Comparison of ENCODE assay signal across 9 mouse cellular contexts in the genomic region with DNA sequence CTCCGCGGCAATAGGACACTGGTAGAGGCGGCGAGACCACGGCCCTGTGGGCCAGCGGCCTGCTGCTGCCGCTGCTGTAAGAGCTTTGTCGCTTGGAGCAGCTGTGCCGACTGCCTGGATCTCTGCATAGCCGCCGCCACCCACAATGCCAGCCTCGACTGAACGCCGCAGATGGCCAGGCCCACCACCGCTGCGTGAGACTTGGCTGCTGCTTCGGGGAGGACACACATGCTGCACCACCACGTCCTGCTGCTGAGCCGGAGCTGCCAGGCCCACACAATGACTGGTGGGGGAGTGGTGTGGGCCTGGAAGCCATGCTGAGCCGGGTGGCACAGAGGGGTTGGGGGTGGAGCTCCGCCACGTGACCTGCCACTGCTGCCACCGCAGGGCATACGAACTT. TPM values are rescaled to one million over a fixed set of nuclear protein-coding genes. Genes with fewer than 3 reads are reported as not detected.
DNase-seq lines count a peak whose midpoint lies in the region; ATAC-seq and TF ChIP-seq lines count a peak whose summit lies in the region.
"Had no signal": no experiment of that assay in that cellular context is flagged by ENCODE, and none has a peak within 500 bp of the region (broad histone marks: within the 10 kb centered on the region; RNA-seq: fewer than 3 reads in every experiment).

No protein-coding gene starts in this region.

- H3K4me3 ChIP-seq in heart, embryonic 10.5 days, result 0 out of 2 replicates have a peak overlapping the region, but pooled peaks have one; percentile 3
- H3K4me3 ChIP-seq in hindbrain, embryonic 15.5 days, result 0 out of 2 replicates have a peak overlapping the region, but pooled peaks have one; percentile 1
- no peak overlapping the region for H3K4me3 ChIP-seq in midbrain, postnatal 0 days (ENCODE audit: low read depth, low read length)
- no peak overlapping the region for H3K4me3 ChIP-seq in kidney, embryonic 15.5 days (replicated peaks)

- no peaks in the 10 kb centered on the region for H3K9me3 ChIP-seq in heart, embryonic 10.5 days
- no peaks in the 10 kb centered on the region for H3K9me3 ChIP-seq in hindbrain, embryonic 15.5 days
- H3K9me3 ChIP-seq in midbrain, postnatal 0 days (ENCODE audit: low read length), result no peaks in the 10 kb centered on the region
- H3K9me3 ChIP-seq in kidney, embryonic 15.5 days (replicated peaks), result no peaks in the 10 kb centered on the region

- no peak overlapping the region for H3K9ac ChIP-seq in hindbrain, embryonic 15.5 days
- no peak overlapping the region for H3K9ac ChIP-seq in midbrain, postnatal 0 days (replicated peaks; ENCODE audit: low read length, poor library complexity, severe bottlenecking)
- no peak overlapping the region for H3K9ac ChIP-seq in kidney, embryonic 15.5 days

- 60% methylated on average over 24 of the region's 24 CpGs for WGBS in heart, embryonic 10.5 days
- WGBS in hindbrain, embryonic 15.5 days, result 60% methylated on average over 24 of the region's 24 CpGs
- WGBS in midbrain, postnatal 0 days, result 68% methylated on average over 24 of the region's 24 CpGs
- 74% methylated on average over 24 of the region's 24 CpGs for WGBS in kidney, embryonic 15.5 days

- no peak for TF ChIP-seq CTCF in midbrain, postnatal 0 days (IDR thresholded peaks at IDR 0.05)

- peak; percentile 84 for ATAC-seq in hindbrain, embryonic 15.5 days (ENCODE audit: low FRiP score, low read depth)
- ATAC-seq in midbrain, postnatal 0 days (ENCODE audit: low FRiP score), result peak; percentile 77
- ATAC-seq in kidney, embryonic 15.5 days (replicated peaks; ENCODE audit: low FRiP score), result no peak; the same call in 1 of the 2 replicates

- H3K4me2 ChIP-seq in hindbrain, embryonic 15.5 days, result peak overlapping the region; percentile 38
- H3K4me2 ChIP-seq in midbrain, postnatal 0 days (ENCODE audit: low read depth, low read length, poor library complexity, severe bottlenecking), result no peak overlapping the region
- no peak overlapping the region for H3K4me2 ChIP-seq in kidney, embryonic 15.5 days

- no peaks in the 10 kb centered on the region for H3K4me1 ChIP-seq in heart, embryonic 10.5 days
- H3K4me1 ChIP-seq in hindbrain, embryonic 15.5 days (replicated peaks), result no peaks in the 10 kb centered on the region
- no peaks in the 10 kb centered on the region for H3K4me1 ChIP-seq in midbrain, postnatal 0 days (ENCODE audit: insufficient read depth, low read length)
- H3K4me1 ChIP-seq in kidney, embryonic 15.5 days, result no peaks in the 10 kb centered on the region

- H3K36me3 ChIP-seq in heart, embryonic 10.5 days, result no peaks in the 10 kb centered on the region
- H3K36me3 ChIP-seq in hindbrain, embryonic 15.5 days, result no peaks in the 10 kb centered on the region
- no peaks in the 10 kb centered on the region for H3K36me3 ChIP-seq in midbrain, postnatal 0 days (ENCODE audit: insufficient read depth, low read length)
- H3K36me3 ChIP-seq in kidney, embryonic 15.5 days, result no peaks in the 10 kb centered on the region
- H3K36me3 ChIP-seq: G1E had no signal

- no peak overlapping the region for H3K27ac ChIP-seq in heart, embryonic 10.5 days
- no peak overlapping the region for H3K27ac ChIP-seq in hindbrain, embryonic 15.5 days (replicated peaks)
- no peak overlapping the region for H3K27ac ChIP-seq in midbrain, postnatal 0 days (ENCODE audit: low read depth, low read length)
- H3K27ac ChIP-seq in kidney, embryonic 15.5 days, result no peak overlapping the region

- DNase-seq in heart, embryonic 10.5 days (ENCODE audit: low spot score), result no peak
- no peak for DNase-seq in heart, adult 8-10 months (ENCODE audit: low spot score)
- DNase-seq in cerebellum, adult 18-20 months, result peak; percentile 5 to 22
- peak; percentile 31 for DNase-seq in midbrain, postnatal 0 days (ENCODE audit: low spot score)
- no peak for DNase-seq in natural killer cell, adult 2 months (ENCODE audit: low spot score in 2 of 2)
- no peak for DNase-seq in lung, postnatal 25 days (ENCODE audit: low spot score)

- no peaks in the 10 kb centered on the region for H3K27me3 ChIP-seq in heart, embryonic 10.5 days (ENCODE audit: insufficient read depth, poor library complexity, severe bottlenecking)
- no peaks in the 10 kb centered on the region for H3K27me3 ChIP-seq in hindbrain, embryonic 15.5 days
- H3K27me3 ChIP-seq in midbrain, postnatal 0 days (ENCODE audit: insufficient read depth, low read length), result no peaks in the 10 kb centered on the region
- H3K27me3 ChIP-seq in kidney, embryonic 15.5 days, result no peaks in the 10 kb centered on the region

RNA-seq across cellular contexts. Expression of gene Olfr24, which starts 15.7 kb away (rescaled TPM):
- polyA plus RNA-seq in heart, embryonic 10.5 days (2016; fragmentation: Nextera tagmentation; extraction: Ambion mirVana), result not detected in 2 replicates
- not detected for total RNA-seq in heart, adult 8-10 months (2022)
- polyA plus RNA-seq in hindbrain, embryonic 15.5 days (2015; fragmentation: Nextera tagmentation; extraction: Ambion mirVana), result not detected in 2 replicates
- total RNA-seq in midbrain, postnatal 0 days (2014; rRNA removed), result not detected in 2 replicates
- polyA plus RNA-seq in midbrain, postnatal 0 days (2015; fragmentation: Nextera tagmentation; extraction: Ambion mirVana), result not detected in 2 replicates
- not detected in 2 replicates for polyA plus RNA-seq in kidney, embryonic 15.5 days (2015; fragmentation: Nextera tagmentation; extraction: Ambion mirVana)
- polyA plus RNA-seq: G1E had no signal

RNA-seq across cellular contexts. Expression of gene Olfr828, which starts 39.9 kb away (rescaled TPM):
- not detected in 2 replicates for polyA plus RNA-seq in heart, embryonic 10.5 days (2016; fragmentation: Nextera tagmentation; extraction: Ambion mirVana)
- not detected for total RNA-seq in heart, adult 8-10 months (2022)
- polyA plus RNA-seq in hindbrain, embryonic 15.5 days (2015; fragmentation: Nextera tagmentation; extraction: Ambion mirVana), result not detected in 2 replicates
- total RNA-seq in midbrain, postnatal 0 days (2014; rRNA removed), result not detected in 2 replicates
- not detected in 2 replicates for polyA plus RNA-seq in midbrain, postnatal 0 days (2015; fragmentation: Nextera tagmentation; extraction: Ambion mirVana)
- polyA plus RNA-seq in kidney, embryonic 15.5 days (2015; fragmentation: Nextera tagmentation; extraction: Ambion mirVana), result not detected in 2 replicates
- polyA plus RNA-seq: G1E had no signal

Comparison
In these comparisons a context has a peak if more than half of its experiments do, and no peak if none do; other contexts are left out.
1. DNase-seq: peak in cerebellum, adult 18-20 months (2 of 2) and midbrain, postnatal 0 days (single experiment); none in heart, embryonic 10.5 days (single experiment), heart, adult 8-10 months (single experiment), natural killer cell, adult 2 months (0 of 2) and lung, postnatal 25 days (single experiment).
2. H3K4me3 ChIP-seq: peak in heart, embryonic 10.5 days (single experiment) and hindbrain, embryonic 15.5 days (single experiment); none in midbrain, postnatal 0 days (single experiment) and kidney, embryonic 15.5 days (single experiment).